Mouse (Mus musculus) cerebellum, adult 2 months (tissue): Measurements from ENCODE around the gene Klhl23.

Source experiments
- CTCF ChIP-seq: fragments of 200-500 bp; IDR thresholded peaks from 2 replicates; pipeline ENCODE4 v1.5.1; 2011; ENCODE audit warnings: low read depth, mild to moderate bottlenecking, control low read depth, low read length, moderate library complexity, borderline replicate concordance; ENCODE audit not compliant: insufficient read depth
- POLR2A ChIP-seq: fragments of 200-500 bp; IDR thresholded peaks from 2 replicates; pipeline ENCODE4 v1.6.1; 2011; ENCODE audit warnings: low read length, control low read depth, borderline replicate concordance; ENCODE audit not compliant: insufficient read depth

DNA sequence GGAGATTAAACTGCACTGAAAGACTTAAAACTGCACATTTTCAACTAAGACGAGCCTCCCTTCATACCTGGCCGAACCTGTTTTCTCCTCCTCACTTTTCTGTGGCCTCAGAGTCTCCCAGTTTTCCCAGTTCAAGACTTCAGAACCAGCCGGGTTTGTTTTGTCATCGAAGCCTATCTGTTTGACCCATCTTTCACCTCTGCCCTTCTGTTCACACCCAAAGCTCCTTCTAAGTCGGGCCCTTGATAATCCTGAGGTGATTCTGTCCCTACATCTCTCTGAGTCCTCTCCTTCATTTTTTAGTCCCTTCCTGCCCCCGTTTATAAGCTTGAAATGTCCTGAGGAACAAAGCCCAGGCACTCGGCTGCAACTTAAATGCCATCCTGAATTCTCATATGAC, 6.3 kb downstream of the Klhl23 start:
- TF ChIP-seq POLR2A: no peak
- no peak for TF ChIP-seq CTCF
